Mouse (Mus musculus): ENCODE measurements around the gene Ciart. TPM values are rescaled to one million over a fixed set of nuclear protein-coding genes. Genes with fewer than 3 reads are reported as not detected.
"Not testable (repeated sequence)": the region's sequence is repeated elsewhere in the genome, so short reads cannot be mapped to it uniquely, and the experiment has no call there.

Gene Ciart
- polyA plus RNA-seq, 1 experiment = 63.6 TPM

DNA sequence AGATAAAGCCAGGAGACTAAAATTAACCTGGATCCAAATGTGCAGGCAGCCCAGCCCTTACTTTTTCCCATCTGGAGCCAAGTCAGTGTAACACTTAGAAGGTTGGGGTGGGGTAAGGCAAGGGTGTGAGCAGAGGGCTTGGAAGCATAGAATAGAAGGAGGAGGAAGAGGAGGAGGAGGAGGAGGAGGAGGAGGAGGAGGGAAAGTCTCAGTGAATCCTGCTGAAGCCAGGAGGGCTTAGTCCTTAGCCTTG is 20.2 kb upstream of the Ciart start:
- Histone ChIP-seq H3K27ac (ENCODE audit: insufficient read depth, low read length) (peak overlapping the region; percentile 3; the same call in 1 of the 2 replicates), H3K4me3 (ENCODE audit: insufficient read depth, low read length) (no peak overlapping the region)

DNA sequence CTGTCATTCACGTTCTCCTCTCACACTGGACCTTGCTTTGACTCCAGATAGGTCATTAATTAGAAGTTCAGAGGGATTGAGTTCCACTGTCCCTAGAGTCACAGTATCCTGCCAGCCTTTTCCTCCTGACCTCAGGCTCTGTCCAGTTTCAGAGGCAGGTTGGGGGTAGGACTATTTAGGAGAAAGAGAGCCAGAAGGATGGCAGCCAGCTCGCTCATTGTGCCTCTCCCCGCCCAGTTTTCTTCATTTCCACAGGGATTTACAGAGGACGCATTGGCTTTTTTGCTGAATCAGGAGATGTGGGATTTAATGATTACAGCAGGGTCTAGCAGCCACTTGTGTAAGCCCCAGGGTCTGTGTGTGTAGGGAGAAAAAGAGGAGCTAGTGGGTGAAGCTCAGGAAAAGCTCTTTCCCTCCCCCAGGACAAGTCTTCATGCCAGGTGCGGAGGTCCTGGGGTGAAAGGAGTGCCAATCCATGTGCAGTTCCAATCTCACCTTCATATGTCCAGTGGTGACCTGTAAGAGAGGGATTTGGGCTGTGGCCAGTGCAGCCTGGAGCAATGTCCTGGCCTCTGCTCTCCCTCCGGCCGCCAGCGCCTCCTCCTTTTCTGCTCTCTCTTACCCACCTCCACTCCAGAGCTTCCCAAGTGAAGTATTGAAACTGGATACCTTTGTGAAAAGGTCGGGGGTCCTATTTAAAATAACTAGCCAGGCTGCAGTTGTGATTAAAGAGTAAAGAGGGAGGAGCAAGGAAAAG is 19.7 kb upstream of the Ciart start:
- Histone ChIP-seq H3K4me3 (ENCODE audit: insufficient read depth, low read length) (no peak overlapping the region), H3K4me1 (ENCODE audit: control insufficient read depth, insufficient read depth, low read length) (no peaks in the 10 kb centered on the region), H3K27ac (ENCODE audit: insufficient read depth, low read length) (0 out of 2 replicates have a peak overlapping the region, but pooled peaks have one; percentile 3)
- TF ChIP-seq POLR2A (IDR thresholded peaks at IDR 0.05; ENCODE audit: extremely low read depth, insufficient read depth, low read length) = no peak
- no peak for TF ChIP-seq CTCF (IDR thresholded peaks at IDR 0.05; ENCODE audit: extremely low read depth, insufficient read depth, low read length)

More for the DNA sequence above, 20.2 kb upstream of the Ciart start:
- no peaks in the 10 kb centered on the region for H3K4me1 ChIP-seq (ENCODE audit: control insufficient read depth, insufficient read depth, low read length)
- TF ChIP-seq CTCF (IDR thresholded peaks at IDR 0.05; ENCODE audit: extremely low read depth, insufficient read depth, low read length) (no peak), POLR2A (IDR thresholded peaks at IDR 0.05; ENCODE audit: extremely low read depth, insufficient read depth, low read length) (no peak)

DNA sequence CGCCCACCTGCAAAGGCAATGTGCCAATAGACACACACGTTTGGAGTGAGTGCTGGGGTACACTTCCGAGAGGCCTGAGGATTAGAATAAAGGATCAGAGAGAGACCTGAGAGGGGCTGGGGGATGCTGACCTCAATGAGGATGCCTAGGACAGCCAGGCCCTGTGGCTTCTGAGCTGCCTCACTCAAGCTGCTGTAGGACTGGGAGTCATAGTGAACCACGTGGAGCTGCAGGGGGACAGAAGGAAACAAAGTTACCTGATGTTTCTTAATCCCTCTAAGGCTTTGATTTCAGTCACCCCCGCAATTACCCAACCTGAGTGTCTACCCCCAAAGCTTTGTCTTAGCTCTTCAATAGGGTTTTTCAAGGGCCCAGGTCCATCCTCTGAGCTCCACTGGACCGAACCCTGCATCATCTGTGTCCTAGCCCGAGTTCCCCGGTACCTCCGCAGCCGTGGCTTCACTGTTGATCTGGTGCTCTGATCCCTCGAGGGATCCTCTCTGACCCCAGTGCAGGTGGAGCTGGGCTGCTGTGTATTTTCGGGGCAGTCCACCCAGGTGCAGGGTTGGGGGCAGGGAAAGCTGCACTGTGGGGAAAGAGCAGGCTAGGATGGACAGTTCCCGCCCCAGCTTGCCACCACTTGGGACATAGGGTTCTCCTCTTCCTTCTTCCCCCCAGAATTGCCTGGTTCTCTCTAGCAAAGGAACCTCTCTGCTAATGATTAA is 17.9 kb upstream of the Ciart start:
- H3K4me1 ChIP-seq (ENCODE audit: control insufficient read depth, insufficient read depth, low read length) = no peaks in the 10 kb centered on the region
- no peak overlapping the region for H3K4me3 ChIP-seq (ENCODE audit: insufficient read depth, low read length)
- H3K27ac ChIP-seq (ENCODE audit: insufficient read depth, low read length) = no peak overlapping the region
- no peak for TF ChIP-seq CTCF (IDR thresholded peaks at IDR 0.05; ENCODE audit: extremely low read depth, insufficient read depth, low read length)

DNA sequence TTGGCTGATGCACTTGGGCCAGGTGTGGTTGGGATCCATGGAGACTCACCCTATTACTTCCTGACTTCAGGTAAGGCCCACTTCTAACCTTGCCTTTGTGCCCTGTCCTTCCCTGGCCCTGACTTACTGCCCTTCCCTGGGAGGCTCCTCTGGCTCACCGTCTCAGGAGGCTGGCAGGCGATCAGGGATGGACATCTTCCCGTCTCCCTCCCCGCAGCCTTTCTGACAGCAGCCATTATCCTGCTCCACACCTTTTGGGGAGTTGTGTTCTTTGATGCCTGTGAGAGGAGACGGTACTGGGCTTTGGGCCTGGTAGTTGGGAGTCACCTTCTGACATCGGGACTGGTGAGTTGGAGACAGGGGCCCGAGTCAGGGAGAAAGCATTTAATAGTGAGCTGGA is 13.4 kb upstream of the Ciart start:
- not testable (repeated sequence) for H3K27ac ChIP-seq (ENCODE audit: insufficient read depth, low read length); H3K4me1 ChIP-seq (ENCODE audit: control insufficient read depth, insufficient read depth, low read length)
- peak overlapping the region; percentile 96; the same call in 1 of the 2 replicates for H3K4me3 ChIP-seq (ENCODE audit: insufficient read depth, low read length)

DNA sequence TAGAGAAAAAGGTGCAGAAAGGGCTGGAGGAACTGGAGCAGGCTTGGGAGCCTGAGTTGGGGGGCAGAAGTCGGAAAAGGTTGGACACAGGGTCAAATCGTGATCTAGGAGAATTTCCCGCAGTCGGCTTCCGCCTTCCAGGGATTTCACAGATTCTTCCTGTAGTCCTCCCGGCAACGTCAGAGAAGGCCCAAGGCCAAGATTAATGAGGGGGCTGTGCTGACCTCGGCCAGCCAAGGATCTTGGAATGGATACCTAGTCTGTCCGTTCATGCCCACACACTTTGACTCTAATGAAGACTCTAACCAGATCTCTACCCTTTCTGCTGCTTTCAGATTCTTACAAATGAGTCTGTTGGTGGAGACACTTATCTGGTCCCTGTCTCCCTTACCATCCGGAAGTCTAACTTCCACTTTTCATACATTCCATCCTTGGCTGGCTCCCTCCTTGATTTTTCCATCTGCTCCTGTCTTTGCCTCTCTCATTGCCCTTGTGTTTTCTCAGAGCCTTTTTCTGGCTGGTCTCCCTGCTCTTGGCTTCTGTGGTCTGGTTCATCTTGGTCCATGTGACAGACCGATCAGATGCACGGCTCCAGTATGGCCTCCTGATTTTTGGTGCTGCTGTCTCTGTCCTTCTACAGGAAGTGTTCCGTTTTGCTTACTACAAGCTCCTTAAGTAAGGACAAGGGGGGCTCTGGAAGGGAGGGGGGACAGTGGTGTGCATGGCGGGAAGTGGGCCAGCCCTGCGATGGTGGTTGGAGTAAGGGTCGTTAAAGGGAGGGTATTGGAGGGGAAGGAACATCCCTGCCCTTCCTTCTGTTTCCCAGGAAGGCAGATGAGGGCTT is 12.5 kb upstream of the Ciart start:
- Histone ChIP-seq H3K27ac (ENCODE audit: insufficient read depth, low read length) (peak overlapping the region; percentile 95), H3K4me3 (ENCODE audit: insufficient read depth, low read length) (peak overlapping the region; percentile 96), H3K4me1 (ENCODE audit: control insufficient read depth, insufficient read depth, low read length) (0 out of 2 replicates have a peak, but pooled peaks cover 3% of the 10 kb centered on the region)
- no peak for TF ChIP-seq CTCF (IDR thresholded peaks at IDR 0.05; ENCODE audit: extremely low read depth, insufficient read depth, low read length)
- no peak for TF ChIP-seq POLR2A (IDR thresholded peaks at IDR 0.05; ENCODE audit: extremely low read depth, insufficient read depth, low read length)

DNA sequence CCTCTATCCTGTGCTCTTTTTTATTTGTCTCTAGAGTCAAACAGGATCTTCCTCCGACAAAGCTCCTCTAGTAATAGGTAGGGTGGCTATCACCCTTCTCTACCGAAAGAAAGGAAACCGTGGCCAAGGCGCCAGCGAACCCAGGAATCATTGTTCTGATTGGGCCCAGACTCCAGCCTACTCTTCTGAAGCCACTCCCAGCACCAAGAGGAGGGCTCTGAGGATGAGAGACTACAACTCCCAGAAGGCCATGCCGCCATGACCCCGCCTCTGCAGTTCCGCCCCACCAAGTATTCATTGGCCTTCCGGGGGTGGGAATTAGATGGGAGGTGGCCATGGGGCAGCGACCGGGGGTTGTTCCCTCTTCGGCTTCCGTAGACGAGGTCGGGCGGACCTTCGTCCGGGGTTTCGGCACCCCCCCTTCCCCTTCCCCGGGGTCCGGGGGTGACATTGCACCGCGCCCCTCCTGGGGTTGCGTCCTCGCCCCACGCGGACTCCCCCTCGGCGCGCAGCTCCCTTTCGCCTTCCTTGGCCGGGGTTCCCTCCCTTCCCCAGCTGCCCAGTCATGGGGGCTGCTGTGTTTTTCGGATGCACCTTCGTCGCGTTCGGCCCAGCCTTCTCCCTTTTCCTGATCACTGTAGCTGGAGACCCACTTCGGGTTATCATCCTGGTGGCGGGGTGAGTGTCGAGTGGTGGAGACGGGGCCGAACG is 11.7 kb upstream of the Ciart start, which contains the start of gene Aph1a:
Gene Aph1a, plus strand, starts transcription at position 364 of the 711 bp plus-strand sequence.
- Histone ChIP-seq H3K4me3 (ENCODE audit: insufficient read depth, low read length) (peak within 1 kb of the TSS; percentile 96), H3K27ac (ENCODE audit: insufficient read depth, low read length) (peak within 1 kb of the TSS; percentile 95)
- H3K4me1 ChIP-seq (ENCODE audit: control insufficient read depth, insufficient read depth, low read length) = not testable (repeated sequence)
- TF ChIP-seq POLR2A (IDR thresholded peaks at IDR 0.05; ENCODE audit: extremely low read depth, insufficient read depth, low read length) = peak; percentile 78

DNA sequence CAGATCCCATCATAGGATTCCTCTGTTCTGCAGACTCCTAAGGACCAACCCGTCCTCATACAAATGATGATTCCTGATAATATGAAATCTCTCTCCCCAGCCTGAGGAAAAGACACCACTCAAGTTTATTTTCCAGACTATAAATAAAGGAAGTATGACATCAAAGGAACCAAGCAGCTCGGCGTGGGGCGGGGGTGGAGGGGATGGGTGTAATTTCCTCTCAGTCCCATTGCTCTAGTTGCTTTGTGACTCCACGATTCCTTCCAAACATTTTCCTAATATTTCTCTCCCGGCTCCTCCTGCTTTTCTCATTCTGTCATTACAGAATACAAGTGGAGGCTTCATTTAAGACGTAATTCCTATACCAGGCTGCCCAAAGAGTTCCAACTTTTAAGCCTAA is 11.1 kb upstream of the Ciart start:
- Histone ChIP-seq H3K27ac (ENCODE audit: insufficient read depth, low read length) (peak overlapping the region; percentile 56; the same call in 1 of the 2 replicates), H3K4me1 (ENCODE audit: control insufficient read depth, insufficient read depth, low read length) (0 out of 2 replicates have a peak, but pooled peaks cover 3% of the 10 kb centered on the region), H3K4me3 (ENCODE audit: insufficient read depth, low read length) (no peak overlapping the region; the same call in 1 of the 2 replicates)
- TF ChIP-seq POLR2A (IDR thresholded peaks at IDR 0.05; ENCODE audit: extremely low read depth, insufficient read depth, low read length) = no peak
- no peak for TF ChIP-seq CTCF (IDR thresholded peaks at IDR 0.05; ENCODE audit: extremely low read depth, insufficient read depth, low read length)

DNA sequence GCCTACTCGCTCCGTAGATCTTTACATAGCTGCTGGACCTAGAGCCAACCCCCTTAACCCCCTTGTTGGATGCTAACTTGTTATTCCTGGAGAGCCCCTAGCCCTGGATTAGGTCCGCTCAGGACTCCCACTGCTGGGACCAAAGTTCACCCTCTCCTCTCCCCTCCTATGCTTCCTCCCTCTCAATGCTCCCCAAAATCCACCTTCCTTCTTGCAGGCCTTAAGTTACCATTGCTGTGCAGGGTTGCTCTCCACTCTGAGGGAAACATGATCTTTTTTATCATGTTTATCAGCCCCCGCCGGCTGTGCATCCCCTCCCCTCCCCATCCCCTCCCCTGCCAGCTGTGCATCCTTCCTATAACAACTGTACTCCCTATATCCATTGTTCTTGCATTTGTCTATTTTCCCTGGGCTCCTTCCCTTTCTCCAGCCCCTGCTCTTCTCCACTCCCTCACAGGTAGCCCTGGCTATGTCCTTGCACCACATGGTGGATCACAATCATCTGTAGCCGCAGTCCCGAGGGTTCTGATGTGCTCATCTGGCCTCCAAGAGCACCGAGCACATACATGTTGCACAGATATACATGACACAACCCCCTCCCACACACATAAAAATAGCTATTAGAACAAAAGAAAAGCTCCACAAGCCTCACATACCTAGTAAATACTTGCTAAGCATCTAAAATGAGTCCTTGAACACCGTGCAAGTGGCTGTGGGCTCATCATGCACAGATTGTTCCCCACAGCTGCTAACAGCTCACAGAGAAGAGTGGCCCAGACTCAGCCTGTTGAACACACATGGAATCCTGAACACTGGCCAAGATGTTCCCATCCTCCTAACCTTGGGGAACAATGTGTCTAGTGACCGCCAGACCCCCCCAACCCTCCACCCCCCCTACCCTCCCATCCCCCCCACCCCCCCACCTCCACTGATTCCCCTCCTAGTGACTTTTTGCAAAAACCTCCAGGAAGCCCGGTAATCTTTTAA is 10.3 kb upstream of the Ciart start:
- H3K4me3 ChIP-seq (ENCODE audit: insufficient read depth, low read length) = no peak overlapping the region
- TF ChIP-seq POLR2A (IDR thresholded peaks at IDR 0.05; ENCODE audit: extremely low read depth, insufficient read depth, low read length) (no peak), CTCF (IDR thresholded peaks at IDR 0.05; ENCODE audit: extremely low read depth, insufficient read depth, low read length) (no peak)
- peak overlapping the region; percentile 90 for H3K27ac ChIP-seq (ENCODE audit: insufficient read depth, low read length)
- 0 out of 2 replicates have a peak, but pooled peaks cover 3% of the 10 kb centered on the region for H3K4me1 ChIP-seq (ENCODE audit: control insufficient read depth, insufficient read depth, low read length)
